Mouse (Mus musculus) layer of hippocampus, adult 9-10 months (tissue): ENCODE measurements at regions not wholly inside any gene's neighbourhood (a gene's known extent, or its start where the extent isn't known, plus 50 kb on each side); places are given as distances from the start of the nearest gene placed in this dataset.

Experiments used
- DNase-seq: peaks from one replicate; pipeline ENCODE4 v3.0.0; 2022; ENCODE audit warnings: low spot score

DNA sequence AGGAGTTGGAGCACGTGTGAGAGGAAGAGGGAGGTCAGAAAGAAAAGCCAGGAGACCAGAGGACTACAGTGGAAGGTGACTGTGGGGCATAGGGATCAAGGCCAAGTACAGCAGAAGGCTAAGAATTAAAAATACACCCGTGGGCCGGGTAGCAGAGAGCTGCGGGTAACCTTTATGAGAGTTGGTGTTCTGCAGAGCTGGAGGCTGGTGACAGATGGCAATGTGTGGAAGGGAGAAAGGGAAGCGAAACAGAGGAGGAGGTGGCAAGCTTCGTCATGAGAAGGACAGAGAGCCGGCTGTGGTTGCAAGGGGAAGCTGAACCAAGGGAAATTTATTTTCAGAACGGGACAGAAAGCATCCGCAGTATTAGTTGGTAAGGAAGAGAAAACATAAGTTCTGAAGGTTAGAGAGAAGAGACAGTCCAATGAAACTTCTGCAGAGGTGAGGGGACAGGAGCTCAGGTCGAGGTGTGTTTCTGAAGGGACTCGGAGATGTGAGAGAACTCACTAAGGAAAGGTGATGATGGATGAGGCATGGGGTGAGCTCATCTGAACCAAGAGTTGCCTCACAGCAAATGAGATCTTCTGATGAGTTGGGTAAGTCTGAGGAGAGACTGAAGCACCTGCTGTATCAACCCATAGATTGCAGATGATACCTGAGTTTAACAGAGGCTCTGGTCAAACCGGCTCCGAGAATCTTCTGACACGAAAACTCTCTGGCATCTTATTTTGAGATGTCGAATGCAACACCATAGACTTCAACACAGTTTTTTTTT is 200.6 kb downstream of the Gm10260 start:
- DNase-seq = no peak

DNA sequence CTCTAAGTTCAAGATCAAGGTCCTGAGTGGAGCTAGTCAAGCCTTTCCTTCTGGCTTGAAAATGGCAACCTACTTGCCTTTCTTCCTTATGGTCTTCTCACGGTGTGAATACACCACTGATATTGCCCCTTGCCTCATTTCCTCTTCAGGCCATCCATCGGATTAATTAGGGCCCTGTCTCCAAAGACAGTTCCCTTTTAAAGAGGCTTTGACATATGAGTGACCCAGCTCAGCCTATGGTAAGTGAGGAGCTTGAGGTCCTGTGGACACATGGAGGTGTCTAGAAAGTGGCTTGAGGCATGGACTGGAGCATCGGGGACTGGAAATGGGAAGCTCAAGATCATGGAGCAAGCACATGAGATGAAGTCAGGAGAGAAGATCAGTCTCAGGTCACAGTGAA is 201.5 kb downstream of the Gm10260 start:
- no peak for DNase-seq

DNA sequence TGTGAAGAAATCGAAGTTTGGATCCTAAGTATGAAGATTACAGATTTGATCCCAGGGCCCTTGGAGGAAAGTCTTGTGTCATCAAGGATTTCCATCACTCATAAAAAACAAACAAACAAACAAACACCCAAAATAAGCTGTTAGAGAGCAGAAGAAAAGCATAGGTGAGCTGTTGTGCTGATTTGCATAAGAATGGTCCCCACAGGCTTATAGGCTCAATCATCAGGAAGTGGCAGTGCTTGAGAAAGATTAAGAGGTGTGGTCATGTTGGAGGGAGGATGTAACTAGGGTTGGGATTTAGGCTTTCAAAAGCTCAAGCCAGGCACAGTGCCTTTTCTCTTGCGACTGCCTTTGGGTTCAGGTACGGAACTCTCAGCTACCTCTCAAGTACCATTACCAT is 205.1 kb downstream of the Gm10260 start:
- no peak for DNase-seq

DNA sequence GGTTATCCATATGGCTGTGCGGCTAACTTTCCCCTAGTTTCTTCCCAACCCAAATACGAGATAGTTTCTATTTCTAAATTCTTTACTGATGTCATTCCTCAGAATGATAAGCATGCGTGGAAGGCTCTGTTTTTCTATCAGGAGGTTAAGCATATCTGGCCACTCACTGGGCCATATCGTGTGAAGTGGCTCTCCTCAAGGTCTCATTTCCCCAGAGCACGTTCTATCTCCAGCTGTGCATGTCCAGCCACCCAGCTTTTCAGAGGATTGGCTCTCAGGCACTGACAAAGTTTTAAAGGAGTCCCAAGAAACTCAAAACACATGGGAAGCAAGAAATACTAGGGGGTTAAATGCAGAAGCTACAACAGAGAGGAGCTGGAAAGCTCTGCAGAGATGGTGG is 205.8 kb downstream of the Gm10260 start:
- no peak for DNase-seq

DNA sequence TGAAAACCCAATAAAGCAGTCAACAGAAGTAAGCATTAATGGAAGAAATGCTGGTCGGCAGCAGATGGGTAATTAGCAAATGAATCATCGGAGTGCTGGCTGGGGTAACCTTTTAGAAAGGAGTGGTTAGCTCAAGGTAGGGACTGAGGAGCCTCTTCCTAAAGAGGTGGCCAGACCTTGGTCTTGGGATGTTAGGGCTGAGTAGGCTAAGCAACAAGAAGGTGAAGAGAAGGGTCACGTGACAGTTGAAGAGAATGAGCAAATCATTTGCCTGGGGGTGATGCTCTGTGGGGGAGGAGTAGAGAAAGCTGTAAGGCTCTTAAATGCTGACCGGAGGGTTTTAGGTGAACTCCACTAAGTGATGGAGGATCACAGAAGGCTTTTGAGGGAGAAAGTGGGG is 208.2 kb downstream of the Gm10260 start:
- no peak for DNase-seq

DNA sequence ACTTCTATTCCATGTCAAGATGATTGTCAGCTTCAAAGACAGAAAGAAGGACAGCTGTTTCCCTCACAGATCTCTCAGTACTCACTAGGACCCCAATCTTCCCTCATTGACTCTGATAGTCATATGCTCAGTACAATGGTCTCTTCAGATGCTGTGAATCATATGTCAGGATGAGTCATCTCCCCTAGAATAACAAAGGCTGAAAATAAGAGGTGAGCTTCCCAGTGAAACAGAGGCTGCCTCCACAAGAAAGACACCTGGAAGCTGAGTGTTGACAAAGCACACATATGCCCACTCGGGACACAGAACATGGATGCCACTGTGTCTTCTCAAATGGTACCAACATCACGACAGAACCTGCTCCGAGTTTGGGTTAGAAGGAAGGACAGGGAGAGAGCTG is 209.6 kb downstream of the Gm10260 start:
- DNase-seq = no peak

DNA sequence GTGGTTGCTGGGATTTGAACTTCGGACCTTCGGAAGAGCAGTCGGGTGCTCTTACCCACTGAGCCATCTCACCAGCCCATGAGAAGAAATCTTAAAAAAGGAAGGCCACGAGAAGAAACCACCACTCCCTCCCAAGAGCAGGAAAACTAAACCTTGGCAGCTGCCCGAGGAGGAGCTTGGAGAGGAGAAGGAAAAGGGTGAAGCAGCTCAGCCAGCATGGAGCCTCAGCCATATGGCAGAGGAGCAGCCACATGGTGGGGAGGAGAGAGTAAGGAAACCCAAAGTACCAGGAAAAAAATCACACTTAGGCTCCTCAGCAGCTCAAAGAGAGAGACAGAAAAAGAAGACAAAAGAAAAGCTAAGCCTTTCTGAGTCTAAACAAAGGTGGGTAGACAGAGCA is 210.3 kb downstream of the Gm10260 start:
- no peak for DNase-seq

DNA sequence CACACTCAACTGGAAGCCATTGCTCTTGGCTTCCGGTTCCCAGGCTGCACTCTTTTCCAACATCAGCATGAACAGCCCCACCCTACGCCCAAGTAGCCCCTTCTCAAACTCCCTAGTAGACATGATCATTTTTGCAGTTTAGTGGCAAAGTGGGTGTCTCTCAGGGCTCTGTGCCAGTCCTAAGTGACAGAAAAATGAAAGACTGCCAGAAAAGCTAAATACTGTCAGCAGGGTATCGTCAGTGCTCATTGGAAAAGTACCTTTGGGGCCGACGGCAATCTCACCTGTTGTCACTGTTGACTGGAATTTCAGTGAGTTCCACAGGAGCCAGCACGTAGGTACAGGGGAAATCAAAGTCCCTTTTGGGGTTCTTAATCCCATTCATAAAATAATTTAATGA is 211.0 kb downstream of the Gm10260 start:
- DNase-seq = no peak

DNA sequence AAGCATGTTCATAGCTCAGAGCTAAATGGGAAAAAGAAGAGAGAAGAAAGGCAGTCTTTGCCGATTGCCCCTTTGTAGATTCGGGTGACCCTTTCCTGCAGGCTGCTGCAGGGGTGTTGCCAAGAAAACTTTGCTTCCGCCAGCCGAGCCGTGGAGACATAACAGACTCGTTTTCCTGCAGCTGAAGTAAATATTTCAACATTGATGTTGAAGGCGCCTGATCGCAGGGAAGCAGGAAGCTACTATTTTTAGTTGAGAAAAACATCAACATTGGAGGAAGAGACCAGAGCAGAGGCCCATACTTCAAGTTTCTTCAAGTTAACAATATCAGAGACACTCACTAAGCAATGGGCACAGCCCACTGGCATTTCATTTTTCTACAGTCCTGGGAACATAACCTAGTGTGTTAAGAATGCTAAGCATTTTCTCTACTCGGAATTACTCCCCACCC is 211.9 kb downstream of the Gm10260 start:
- DNase-seq = no peak

DNA sequence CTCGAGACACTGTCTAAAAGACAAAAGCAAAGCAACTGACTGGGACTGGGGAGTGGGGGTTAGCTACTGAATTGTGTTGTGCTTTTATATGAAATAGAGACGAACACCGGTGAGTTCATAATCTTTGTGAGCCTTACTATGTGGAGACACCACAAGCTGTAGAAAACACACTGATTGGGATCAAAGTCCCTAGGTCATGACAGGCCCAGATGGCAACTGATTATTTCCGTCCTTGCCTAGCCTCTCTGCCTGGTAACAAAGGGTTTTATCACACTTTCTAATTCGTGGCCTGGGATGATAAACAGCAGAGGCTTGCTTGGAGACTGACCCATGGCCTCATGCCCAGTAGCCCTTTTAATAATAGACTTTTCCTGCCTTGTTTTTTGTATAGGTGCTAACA is 213.5 kb downstream of the Gm10260 start:
- DNase-seq = no peak

DNA sequence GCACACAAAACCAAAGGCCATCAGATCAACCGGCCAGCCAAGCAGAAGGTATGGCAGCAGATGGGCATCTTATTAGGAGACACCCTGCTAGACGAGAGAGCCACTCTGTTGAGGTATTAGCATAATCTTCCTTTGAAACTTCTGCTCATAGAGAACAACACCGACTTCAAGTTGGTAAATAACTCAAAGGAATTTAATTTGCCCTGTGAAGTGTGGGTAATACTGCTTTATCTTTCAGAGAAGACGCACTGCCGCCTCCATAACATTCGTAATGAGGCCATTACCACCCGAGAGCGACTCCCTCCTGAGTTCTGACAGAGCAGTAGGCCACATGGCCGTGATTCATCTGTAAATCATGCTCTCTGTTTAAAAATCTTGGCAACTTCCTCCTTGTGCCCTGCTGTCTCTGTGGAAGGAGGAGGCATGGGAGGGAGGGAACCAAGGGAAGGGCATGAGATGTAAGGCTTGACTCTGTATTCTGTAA is 214.4 kb downstream of the Gm10260 start:
- DNase-seq = no peak

DNA sequence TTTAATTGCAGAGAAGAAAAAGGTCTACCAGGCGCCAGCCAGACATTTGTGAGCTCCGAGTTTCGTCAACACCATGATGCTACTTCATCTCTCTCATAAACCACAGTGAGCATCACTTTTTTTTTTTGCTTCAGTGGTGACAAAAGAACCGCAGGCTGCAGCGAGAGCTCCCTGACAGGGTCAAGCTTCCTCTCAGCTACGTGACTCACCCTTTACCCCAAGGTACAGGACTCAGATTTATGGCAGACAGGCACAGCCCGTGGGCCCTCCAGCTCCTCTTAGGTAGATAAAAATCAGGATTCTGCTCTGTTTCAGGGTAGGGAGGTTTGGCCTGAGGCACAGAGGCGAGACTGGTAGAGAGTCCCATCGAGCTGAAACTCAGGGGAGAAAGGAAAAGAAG is 220.7 kb downstream of the Gm10260 start:
- DNase-seq = no peak

DNA sequence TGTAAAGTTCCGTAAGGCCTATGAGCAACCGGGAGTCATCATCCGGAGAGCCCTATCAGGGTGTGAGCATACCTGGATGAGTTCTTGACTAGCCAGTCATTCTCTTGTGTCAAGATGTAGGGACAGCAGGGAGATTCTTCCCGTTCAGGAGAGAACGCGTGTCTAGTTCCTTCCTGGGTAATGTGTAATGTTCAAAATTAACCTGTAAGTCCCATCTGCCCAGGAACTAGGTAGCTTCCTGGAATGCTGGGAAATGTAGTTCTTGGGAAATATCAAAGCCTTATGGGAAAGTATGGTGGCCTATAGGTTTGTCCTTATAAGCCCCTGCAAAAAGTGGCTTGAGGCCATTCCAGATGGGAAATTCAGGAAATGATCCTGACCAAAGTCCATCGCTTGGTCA is 222.0 kb downstream of the Gm10260 start:
- DNase-seq = no peak

DNA sequence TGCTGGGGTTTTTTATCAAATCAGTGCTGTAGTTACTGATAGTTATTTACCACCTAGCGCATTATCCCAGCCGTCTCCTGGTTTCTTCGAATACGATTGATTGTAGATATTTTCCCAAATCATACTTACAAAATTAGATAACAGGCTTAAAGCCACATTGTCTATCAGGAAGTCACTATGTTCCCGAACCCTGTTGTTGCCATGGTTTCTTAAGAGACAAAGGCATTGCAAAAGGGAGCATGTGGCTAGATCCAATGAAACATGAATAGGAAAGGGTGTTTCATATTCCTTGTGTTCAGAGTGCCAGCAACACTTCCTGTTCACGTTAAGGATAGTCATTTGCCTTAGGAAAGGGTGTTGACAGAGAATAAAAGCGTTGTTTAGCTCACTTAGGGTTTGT is 222.7 kb downstream of the Gm10260 start:
- no peak for DNase-seq

DNA sequence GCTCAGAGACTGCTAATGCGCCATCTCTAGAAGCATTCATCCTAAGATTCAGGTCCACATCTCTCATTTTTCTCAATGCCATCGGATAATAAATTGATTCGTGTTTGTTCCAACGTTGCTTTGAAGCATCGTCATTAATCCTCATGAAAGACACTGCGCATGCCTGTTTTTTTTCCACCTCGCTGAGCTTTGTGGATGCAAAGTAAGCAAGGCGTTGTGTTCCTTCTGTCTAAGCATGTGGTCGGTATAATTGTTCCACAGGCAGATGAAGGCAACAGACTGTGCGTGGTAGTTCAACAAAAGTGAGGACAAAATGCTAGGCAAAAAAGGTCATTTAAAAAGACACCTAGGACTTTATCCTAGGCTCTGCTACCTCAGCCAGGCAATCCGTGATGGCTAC is 223.2 kb downstream of the Gm10260 start:
- DNase-seq = no peak

DNA sequence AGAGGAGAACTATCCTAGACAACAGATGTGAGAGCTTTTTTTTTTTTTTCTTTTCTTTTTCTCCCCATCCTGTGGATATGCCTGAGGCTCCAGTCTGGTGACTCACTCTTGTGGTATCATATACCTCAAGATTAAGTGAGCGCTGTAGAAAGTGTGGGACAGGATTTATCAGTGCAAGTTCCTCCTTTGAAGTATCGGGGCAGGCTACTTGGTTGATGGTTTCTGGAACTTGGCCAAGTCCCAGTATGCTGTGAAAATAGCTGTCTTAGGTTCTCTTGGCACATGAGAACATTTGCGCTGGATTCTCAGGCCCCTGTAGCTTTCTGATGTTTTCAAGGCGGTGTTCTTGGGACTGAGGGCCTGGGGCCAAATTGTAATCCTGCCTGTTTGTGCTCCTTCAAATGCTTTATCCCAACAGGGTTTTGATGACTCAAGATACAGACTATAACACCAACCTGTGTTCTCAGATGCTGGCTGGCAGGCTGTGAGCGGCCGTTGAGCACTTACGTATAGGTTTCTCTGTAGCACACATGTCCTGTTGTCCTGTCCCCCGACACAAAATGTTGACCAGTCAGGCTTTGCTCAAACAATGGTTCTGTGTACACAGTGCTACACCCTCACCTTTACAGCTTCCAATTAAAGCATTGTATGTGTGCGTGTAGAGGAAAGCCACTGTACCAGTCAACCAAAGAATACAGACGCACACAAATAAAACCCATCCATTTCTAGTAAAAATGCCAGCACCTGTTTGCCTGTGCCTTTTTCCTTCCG is 226.4 kb downstream of the Gm10260 start:
- DNase-seq = no peak

DNA sequence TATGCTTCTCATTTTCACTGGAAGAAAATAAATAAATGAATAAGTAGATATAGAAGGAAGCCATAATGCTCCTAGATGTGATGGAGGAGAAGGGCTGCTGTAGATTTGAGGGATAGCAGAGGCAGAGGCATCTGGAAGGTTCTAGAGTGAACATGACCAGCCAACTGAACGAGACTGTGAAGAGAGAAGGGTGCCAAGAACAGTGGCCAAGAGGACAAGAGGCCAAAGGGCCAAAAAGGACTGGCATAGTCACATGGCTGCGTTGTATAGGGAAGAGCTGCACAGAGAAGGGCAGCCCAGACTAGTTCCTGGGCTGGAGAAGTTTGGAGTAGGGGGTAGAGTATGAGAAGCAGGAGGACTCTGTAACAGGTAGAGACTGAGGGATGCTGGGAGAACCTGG is 229.3 kb downstream of the Gm10260 start:
- DNase-seq = no peak

DNA sequence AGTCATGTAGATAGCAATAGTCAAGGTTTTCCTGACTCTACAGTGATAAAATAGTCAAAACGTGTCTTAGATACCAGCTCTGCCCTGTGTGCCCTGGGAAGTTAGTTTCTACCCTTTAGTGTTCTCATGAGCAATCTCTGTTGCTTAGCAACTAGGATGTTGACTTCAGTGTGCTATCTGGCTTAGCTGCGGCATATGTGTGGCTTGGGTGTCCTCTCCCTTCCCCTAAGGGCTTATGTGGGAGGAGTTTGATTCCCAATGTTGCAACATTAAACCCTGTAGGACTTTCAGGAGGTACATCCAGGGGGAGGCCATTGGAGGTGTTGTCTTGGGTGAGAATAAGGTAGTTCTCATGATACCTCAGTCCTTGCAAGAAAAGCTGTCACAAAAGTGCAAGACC is 229.9 kb downstream of the Gm10260 start:
- no peak for DNase-seq

DNA sequence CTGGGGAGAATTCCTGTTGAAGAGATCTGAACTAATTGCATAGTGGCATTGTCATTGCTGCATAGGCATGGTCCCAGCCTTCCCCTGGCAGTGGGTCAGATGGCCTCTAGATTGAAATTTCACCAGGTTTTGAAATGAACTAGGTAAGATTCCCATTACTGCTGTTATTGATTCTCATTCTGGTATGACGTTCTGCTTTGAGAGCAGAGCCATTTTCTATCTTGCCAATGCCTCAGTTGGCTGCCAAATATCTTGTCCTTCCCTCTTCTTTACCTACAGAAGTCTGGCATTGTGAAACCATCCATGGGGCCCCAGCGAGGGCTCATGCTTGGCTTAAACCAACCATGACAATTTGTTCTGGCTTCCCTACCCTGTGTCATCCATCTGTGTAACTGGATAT is 232.5 kb downstream of the Gm10260 start:
- no peak for DNase-seq

DNA sequence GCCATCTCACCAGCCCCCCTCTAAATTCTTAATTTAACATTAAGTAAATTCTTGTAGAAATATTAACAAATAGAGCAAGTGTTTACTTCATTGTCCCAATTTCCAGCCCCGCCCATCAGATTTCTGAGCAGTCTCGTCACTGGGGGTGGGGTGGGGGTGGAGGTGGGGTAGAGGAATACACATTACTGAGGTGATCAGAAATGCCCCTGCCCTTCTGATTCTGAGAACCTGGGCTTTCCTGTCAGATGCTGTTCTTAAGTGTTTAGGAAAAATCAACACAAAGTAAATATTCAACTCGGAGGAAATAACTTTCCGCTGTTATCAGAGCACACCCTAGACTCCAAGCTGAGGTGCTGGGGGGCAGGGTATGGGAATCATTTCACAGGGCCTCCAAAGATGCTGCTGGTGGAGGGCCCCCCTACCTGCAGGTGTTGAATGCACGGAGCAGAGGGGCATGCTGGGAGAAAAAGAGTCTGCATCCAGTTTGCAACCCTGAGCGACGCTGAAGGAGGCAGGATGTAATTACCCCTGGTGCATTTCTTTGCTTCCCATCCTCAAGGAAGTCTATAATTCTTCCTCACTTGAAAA is 235.5 kb downstream of the Gm10260 start:
- DNase-seq = no peak

DNA sequence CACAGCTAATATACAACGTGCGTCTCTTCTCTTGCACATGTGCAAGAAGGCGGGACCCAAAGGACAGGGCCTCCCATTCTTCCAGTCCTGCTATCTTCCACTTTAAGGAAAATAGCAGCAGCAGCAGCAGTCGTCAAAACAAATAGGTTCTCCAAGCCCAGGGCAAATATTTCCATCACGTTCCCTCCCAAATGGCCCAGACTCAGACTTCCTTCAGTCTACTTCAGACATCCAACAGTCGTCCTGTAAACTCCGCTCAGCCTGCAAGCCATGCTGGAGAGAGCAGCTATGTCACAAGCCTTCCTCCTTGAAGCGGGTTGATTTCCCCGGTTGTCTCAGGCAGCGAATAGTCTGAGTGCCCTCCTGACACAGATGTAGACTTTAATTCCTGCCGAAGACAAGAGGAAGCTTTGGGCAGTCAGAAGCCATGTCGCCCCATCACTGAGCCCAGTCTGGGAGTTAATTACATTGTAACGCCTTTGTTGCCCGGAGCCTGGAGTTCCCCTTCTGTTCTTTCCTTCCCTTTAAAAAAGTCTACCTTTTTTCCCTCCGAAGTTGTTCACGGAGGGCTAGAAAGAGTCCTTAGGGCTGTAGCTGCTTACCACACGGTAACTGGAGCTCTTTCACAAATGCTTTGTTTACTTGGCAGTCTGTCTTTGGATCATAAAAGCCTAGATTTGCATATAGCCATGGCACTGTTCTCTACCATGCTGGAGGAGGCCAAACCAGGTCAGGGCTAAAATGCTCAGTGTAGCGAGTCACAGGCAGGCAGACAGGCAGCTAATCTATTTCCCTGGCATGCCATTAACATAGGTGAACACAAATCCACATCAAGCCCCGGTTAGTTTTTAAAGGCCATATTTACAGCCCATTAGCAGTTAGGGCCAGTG is 236.7 kb downstream of the Gm10260 start:
- no peak for DNase-seq

DNA sequence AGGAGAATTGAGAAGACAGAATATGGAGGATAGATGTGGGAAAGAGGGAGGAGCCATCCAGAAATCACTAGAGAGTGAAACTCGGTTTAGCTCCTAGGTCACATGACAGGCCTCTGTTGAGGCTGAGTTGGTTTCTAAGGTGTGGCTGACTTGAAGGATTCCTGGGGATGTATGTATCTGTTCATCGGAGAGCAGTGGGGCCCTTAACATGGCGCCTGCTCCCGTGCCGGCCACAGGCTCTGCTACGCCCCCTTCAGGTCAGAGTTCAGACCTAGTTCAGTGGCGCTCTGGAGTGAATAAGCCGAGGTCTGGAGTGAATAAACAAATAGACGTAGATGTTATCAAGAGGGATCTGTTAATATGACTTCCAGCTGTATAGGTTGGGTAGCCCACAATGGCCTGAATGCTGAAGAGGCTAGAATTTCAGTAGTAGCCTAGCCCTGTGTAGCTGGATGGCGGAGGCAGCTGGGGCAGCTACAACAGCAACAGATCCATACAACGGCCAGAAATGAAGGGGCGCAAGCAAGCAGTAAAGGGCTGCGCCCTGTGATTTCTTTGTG is 239.4 kb downstream of the Gm10260 start:
- DNase-seq = no peak
